Mouse (Mus musculus) naive thymus-derived CD4-positive, alpha-beta T cell, adult 2 months (primary cell): ENCODE data around the gene Nlrc5.
"Not testable (repeated sequence)": the region's sequence is repeated elsewhere in the genome, so short reads cannot be mapped to it uniquely, and the experiment has no call there.

ENCODE experiments used
- DNase-seq: peaks from one replicate; pipeline ENCODE4 v3.0.0-alpha.2; 2011; ENCODE audit warnings: low read depth

Nlrc5 gene

DNA sequence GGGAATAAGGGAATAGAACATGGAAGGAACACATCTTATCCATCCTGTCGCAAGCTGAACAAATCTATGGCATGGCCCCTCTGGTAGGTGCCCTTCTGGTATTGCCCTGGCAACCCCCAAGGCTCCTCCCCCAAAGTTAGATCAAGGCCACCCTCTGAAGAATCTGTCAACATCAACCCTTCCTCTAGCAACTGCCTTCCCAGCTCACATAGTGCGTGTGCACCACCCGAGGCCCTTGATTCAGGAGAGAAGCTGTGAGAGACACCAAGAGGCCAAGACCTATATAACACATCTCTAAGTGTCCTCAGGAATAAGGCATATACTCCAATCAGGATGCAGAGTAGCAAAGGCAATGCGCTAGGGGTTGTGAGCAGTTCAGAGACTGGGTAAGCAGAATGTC lies 11.9 kb upstream of the Nlrc5 start:
- peak; percentile 70 for DNase-seq

DNA sequence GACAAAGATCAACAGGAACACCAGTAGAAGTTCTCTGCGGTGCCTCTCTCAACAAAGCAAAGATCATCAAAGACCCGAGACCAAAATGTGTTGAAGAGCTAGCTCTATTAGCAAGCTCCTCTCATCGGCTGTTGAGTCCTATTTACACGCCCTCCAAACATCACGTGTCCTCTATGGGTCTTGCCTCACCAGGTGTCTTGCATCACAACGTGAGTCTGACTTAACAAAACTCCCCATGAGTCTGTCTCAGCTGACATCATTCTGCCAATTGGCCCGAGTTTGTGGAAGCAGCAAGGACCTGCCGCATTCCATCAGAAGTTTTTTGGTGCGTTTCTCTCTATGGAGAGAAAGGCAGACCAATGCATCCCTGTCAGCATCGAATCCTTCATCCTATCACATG lies 6.2 kb upstream of the Nlrc5 start:
- peak; percentile 63 for DNase-seq

DNA sequence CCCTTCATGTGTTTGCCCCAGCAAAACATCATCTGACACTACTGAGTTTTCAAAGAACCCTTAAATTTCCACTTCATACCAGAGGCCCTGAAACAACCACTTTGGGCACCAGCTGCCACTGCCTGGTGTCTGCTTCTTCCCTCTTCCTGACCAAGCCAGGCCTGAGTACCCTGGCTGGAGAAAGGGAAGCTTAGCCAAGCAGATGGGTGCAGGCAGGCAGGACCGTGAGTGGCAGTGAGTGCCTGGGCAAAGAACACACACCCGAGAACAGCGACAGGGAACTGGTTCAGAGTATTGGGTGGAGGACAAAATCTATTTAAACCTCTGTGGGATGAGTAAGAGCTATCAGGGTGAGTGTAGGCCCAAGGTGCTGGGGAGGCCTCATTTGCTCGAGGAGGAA lies 5.7 kb upstream of the Nlrc5 start:
- DNase-seq = no peak

DNA sequence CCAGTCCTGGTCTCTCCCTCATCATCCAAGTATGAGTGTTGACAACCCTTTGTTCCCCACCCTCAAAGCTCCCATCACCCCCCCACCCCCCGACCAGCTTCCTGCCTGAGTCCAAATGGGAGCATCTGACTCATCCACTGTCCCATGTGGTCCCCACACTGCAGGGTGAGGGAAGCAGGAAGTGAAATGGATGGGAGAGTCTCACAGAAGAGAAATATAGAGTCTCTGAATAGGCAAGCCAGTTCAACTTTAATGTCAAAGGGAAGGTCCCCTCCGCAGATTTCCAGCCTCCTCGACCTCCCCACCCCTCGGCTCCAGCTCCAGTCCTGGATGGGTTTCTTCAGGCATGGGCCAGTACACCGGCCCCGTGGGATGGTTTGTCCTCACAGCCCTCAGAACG lies 4.8 kb upstream of the Nlrc5 start:
- no peak for DNase-seq

DNA sequence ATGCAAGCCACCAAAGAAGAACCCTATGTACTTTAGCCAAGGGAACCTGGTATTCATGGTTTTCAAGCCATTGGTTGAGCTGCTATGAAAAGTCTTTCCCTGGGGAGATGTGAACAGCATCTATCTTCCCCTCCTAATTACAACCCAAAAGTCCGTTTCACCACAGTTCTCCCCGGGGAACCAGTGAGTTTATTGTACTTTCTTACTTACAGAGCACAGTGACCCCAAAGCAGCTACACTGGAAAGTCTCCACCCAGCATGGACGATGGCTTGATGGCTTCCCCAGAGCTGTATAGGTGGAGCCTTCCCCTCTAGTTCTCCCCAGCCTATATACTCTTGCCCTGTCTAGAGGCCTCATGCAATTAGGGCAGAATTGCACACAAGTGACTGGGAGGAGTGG lies 1.9 kb upstream of the Nlrc5 start:
- no peak for DNase-seq

DNA sequence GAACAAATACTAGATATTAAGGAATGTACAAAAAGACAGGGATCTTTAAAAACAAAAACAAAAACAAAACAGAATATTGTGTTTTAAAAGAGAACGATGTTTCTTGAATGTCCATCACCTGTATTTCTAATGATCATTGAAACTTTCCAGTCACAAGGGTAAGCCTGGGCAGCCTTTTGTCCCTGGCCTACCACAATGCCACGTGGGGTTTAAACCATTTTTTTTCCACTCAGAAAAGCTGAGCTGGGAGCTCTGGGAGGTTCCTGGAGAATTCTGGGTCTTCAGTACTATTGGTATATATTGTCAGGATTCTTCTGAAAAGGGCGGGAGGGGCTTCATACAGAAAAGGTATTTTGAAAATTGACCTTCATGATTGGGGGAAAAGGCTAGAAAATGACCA lies 802 bp downstream of the Nlrc5 start:
- DNase-seq = no peak

DNA sequence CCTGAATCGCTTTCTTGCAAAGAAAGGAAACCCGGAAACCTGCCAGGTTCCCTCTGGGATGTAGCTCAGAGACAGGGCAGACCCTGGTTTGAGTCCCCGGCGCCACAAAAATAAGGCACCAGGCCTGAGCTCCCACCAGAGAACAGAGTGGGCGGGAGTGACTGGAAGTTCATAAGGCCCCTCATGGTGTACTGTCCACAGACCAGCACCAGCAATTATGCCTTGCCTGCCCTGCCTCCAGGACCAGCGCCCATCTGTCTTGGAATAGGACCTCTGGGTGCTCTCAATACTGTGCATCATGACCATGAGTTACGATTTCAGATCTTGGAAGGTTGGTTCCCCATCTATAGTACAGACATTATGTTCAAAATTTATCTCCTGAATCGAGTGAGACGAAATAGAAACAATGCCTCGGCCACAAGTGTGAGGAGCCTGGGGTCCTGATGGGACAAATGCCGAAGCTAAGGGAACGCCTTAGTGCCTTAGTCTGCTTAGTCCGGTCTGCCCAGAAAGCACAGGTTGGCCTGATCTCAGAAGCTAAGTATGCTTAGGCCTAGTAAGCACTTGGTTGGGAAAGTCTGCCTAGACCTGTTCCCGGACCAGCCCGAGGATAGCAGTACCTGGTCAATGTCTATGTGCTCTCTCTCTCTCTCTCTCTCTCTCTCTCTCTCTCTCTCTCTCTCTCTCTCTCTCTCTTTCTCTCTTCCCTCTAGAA lies 1.4 kb downstream of the Nlrc5 start:
- no peak for DNase-seq

DNA sequence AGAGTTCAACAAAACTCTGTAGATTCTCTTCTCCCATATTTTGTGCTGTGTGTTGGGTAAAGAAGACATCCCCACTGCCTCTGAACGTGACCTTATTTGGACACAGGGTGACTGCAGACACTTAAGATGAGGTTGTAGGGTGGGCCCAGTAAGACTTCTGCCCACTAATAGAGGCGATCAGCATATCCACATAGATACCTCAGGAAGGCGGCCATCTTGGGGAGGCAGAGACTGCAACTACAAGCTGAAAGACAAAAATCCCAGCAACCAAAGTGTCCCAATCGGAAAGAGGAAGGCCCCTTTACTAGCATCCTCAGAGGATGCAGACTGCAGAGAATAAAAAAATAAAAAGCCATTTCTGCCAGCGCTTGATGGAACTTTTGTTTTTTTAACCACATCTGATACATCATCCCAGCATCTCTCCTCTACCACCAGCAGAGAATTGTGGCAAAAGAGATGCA lies 2.0 kb downstream of the Nlrc5 start:
- peak; percentile 48 for DNase-seq

DNA sequence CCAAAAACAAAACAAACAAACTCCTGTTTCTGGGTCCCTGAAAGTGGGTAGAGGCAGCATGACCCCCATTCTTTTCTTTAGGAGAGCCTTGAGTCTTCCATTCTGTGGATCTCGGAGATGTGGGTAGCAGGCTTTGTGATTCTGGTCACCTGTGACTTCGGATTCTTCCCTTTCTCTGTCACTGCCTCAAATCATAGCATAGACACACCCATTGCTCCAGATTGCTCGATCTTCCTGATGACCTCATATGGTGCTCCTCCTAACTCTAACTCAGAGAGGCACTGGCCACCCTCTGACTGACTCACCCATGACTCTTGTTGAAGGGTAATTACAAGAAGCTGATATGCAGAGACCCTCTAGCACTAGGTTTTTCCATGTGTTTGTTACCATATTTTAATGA lies 2.7 kb downstream of the Nlrc5 start:
- peak; percentile 27 for DNase-seq

DNA sequence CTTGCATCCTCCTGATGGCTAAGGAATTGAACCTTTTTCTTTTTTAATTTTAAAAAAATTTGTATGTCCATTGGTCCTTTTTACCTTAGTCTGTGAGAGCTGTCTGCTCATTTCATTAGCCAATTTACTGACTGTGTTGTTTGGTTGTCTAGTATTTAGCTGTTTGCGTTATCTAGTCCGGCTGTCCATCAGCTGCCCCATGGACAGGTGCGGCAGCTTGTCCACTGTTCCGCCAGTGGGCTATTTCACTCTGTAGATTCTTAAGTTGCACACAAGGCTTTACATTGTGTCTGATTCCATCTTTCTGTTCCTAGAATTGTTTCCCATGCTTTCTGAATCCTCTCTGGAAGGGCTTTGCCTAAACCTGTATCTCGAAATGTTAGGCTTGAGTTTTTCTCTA lies 4.5 kb downstream of the Nlrc5 start:
- DNase-seq = no peak

DNA sequence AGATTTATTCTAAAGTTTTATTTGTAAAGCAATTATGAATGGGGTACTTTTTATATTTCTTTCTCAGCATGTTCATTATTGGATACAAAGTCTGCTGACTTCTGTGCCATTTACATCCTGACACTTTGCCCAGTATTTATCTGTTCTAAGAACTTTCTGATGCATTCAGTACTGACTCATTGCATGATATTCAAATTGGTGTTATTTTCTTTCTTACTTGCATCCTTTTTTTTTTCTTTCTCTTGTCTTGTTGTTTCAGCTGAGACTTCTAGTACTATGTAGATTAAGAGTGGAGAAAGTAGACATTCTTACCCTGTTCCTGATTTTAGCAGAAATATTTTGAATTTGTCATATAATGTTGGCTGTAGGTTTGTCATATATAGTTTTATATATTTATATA lies 5.5 kb downstream of the Nlrc5 start:
- no peak for DNase-seq

DNA sequence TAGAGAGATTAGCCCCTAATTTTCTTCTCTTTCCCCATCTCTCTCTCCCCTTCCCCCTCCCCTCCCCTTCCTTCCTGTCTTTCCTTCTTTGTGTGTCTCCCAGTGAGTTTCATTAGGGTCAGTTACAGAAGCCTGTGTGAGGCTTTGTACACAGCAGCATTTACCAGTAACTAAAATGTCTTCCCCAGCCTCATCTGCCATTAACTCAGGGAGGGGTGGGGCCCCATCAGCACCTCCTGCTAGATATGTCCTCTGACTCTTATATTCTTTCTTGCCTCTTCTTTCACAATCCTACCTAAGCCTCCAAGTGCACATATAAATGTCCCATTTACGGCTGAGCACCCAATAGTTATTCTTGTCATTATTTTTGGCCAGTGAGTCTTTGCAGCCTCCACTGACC lies 6.2 kb downstream of the Nlrc5 start:
- DNase-seq = no peak

DNA sequence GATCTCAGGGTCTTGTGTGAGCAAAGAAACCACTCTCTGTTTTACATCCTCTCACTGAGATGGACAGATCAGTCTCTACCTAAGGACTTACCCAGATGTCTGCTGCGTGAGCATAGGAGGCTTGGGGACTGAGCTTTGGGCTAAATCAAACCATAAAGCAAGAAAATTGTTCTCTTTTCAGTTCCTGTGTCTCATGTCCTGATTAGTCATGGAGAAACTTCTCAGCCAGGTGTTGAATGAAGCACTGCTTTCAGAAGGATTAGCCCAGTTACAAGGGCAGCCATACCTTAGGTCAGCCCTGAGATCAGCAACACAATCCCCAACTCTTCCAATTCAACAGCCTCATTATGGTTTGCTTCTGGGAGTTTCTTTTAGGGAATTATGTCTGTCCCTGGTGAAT lies 7.5 kb downstream of the Nlrc5 start:
- no peak for DNase-seq

DNA sequence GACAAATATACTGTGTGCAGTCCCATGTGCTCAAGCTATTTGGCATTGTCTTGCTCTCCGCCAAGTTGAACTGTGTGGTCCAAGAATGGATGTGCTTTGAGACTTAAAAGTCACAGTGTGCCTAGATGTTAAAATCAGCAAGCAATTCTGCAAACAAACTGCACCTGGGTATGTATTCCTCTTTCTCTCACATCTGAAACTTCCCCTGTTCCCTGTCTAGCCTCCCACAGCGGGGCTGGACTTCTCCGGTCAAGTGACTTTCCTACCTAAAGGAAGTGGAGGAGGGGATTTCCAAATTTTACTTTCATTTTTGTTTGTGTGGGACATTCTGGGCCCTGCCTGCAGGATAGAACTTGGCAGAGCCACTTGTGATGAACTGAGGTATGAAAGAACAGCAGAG lies 9.0 kb downstream of the Nlrc5 start:
- DNase-seq = no peak

DNA sequence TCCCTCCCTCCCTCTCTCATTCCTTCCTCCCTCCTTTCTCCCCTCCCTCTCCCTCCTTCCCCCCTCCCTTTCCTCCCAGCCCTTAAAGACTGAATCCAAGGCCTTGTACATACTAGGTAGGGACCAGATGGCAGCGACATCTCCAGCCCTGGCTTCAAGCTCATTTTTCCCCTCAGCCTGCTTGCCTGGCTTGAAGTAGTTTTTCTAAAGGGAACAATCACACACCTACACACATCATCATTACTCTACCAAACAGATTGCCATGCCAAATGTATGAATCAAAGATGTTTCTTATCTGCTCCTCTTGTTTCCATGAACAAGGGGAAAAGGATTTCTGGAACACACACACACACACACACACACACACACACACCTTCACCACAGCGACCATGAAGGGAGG lies 10.3 kb downstream of the Nlrc5 start:
- no peak for DNase-seq

DNA sequence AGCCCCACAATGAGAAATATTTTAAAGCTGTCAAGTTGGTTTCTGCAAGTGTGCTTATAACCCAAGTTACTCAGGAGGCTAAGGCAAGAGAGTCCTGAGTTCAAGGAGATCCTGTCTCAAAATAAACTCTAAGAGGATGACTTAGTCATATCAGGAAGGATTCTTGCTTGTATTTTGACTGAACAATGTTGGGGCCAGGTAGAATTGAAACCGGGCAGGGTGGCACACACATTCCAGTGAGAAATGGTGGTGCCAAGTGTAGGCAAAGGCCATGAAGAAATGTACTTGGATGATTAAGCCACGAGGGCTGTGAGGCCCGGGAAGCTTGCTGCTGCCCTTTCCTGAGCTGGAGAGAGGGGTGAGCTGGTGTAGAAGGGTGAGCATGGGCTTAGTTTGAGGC lies 13.0 kb downstream of the Nlrc5 start:
- no peak for DNase-seq

DNA sequence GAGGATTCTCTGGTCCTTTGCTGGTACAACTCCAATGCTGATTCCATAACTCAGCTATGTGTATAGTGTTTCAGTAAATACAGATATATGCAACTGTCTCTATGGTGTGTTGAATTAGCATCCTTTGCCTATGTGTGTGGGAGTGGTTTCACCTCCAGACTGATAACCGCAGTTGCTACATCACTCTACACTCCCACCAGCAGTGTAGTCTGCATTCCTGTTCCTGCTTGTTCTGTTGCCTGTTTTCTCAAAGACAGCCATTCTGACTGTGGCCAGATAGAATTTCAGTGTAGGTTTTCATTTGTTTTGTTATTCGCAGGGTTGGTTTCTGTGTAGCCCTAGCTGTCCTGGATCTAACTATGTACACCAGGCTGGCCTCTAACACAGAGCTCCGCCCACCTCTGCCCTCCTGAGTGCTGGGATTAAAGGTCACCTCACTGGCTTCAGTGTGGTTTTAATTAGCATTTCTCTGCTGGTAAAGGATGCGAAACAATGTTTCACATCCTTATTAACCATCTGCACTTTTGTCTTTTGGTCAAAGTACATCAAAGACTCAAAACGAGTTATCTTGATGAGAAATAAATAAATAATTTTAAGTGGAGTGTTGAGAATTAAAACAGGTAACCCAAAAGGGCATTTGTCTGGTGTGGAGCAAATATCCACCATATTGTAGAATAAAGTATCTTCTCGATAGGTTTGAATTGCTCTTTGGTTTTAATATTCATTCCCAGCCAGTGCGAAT lies 13.6 kb downstream of the Nlrc5 start:
- no peak for DNase-seq

DNA sequence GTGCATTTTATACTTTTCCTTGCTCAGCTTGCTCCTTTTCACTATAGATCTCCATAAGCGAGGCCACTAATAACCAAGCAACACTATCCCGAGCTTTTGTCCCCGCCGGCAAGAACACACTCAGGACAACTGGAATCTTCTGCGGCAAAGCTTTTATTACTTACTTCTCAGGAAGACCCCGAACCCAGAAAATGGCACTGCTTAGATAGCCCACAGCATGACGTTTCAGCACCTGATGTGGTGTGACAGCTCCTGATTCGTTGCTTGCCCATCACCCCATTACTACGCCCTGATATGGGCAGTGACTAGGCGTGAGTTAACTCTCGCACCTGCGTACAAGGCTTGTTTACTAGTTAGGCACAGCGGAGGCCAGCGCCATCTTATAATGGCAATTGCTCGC lies 18.8 kb downstream of the Nlrc5 start:
- not testable (repeated sequence) for DNase-seq

DNA sequence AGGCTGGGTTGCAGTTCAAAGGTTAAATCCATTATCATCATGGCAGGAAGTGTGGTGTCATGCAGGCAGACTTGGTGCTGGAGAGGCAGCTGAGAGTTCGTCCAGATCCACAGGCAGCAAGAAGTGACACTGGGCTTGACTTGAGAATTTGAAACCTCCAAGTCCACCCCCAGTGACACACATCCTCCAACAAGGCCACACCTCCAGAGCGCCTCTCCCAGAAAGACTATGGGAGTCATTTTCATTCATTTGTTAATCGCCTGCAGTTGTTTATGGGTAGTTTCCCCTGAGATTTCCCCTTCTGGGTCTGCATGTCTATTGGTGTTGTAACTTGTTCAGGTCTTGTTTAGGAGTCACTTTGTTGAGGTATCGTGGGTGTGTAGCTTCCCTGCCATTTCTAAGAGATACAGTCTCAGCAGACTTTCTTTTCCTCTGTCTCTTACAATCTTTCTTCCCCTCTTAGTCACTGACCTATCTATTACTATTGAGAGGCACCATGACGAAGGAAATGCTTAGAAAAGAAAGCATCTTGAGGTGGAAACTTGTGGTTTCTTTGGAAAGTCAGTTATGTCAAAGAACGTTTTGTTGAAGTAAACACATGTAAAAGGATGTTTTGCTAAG lies 19.8 kb downstream of the Nlrc5 start:
- peak; percentile 78 for DNase-seq

DNA sequence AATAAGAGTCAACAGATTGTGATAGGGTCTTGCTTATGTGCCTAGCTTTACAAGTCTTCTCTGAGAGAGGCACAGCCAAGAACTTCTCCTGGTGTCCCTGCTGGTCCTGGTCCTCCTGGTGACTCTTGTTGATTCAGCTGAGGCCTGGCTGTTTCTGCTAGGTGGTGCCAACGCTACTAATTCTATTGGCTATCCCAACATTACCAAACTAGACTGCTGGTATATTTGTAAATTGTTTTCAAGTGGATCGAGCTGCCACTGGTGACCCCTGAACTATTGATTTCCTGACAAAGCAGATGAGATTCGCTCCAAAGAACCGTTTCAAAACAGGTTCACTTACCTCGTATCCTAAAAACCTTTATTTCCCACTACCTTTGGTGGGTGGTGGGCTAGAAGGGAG lies 20.7 kb downstream of the Nlrc5 start:
- no peak for DNase-seq

DNA sequence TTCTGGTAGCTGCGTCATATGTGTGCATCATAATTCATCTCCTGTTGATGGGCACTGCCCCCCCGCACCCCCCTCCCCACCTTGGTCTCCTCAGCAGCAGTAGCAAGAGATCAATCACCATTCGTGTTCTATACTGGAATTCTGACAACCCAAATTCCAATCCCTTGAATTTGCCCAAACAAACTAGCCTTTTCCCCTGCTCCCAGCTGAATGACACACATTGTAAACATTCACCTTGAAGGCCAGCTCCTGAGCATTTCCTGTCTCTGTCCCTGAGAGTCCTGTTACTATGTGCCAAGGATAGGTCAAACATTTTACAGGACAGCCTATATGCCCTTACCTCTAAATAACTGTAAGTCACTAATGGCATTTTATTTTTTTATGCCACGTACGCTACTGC lies 21.9 kb downstream of the Nlrc5 start:
- no peak for DNase-seq

DNA sequence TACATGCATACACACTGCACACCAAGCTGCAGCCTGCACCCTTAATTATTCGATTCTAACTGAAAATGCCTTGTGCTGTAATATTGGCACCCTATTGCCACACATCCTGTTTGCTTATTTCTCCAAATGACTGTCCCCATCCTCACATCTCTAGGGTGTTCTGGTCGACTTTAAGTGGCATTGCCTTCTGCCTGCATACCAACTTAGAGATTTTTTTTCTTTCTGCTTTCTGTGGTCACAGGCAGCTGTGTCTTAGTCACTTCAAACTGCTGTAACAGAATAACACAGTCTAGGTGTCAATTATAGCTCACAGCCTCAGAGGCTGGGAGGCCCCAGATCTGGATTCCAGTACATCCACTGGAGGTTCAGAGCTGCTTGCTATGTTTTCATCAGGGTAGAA lies 24.4 kb downstream of the Nlrc5 start:
- peak; percentile 35 for DNase-seq

DNA sequence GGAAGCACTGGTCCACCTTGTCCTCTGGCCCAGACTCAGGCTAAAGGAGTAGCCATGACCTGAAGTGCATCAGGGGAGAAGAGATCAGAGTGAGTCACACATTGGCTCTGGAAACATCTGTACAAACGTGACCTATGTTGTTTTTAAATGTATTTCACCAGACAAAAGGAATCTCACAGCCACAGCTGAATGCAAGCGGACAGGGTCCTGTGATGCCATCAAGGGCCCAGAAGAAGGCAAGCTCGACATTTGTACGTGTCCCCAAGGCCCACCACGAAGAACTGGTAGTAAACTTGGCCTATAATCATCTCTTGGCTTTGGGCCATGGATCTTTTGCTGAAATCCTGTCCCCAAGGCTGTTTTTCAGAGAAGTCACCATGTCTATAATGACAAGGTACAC lies 35.5 kb downstream of the Nlrc5 start:
- no peak for DNase-seq
